Mouse (Mus musculus): ENCODE results near the gene Pagr1b. TPM values are rescaled to one million over a fixed set of nuclear protein-coding genes. Genes with fewer than 3 reads are reported as not detected.
A peak's percentile ranks its signal among the peaks of the same experiment; 100 is the strongest.

Pagr1b gene
- total and polyA plus RNA-seq, 3 experiments = 0.39 to 4.5 TPM; not detected in 1

DNA sequence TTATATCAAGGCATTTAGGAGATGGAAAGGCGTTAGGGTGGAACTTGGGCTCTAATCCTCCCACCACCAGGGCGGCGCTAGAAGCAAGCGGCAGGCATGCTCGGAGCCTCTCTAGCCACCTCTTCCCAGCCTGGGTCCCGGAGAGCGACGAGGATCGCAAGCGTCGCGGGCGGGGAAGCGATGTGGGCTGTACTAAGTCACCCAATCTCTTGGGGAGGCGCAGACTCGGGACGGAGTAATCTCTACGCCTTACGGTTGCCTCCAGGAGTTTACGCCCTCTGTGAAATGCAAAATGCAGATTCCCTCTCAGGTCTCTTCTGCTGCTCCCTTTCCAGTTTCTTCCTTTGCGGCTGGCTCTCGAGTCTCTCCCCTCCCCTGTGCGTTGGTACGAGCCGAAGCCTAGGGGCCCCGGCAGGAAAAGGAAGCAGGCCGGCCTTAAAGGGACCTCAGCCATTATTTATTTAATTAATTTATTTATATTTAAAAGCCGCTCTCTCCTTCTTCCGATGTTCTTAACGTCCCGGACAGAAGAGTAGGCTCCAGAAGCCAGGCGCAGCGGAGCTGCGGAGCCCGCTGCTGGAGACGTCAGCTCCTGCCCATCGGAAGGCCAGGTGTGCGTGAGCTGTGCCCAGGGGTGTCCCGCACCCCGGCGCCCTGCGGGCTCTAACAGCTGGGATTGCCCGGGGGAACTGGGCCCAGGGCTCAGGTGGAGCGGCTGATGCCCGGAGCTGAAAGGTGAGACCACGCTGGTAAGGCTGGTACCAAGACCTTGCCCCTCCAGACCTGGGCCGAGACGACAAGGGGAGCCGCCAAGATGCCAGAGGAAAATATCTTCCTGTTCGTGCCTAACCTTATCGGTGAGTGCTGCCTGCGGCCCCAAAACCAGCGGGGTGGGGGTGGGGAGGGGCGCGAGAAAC, 40.1 kb downstream of the Pagr1b start, which contains the start of gene Cdiptos (continued):
- no peak for TF ChIP-seq POLR2AphosphoS5 (IDR thresholded peaks at IDR 0.05; ENCODE audit: borderline replicate concordance, low read depth, low read length)
- TF ChIP-seq RAD21 (IDR thresholded peaks at IDR 0.05; ENCODE audit: low read depth, low read length) = no peak
- TF ChIP-seq MEF2A (IDR thresholded peaks at IDR 0.05; ENCODE audit: extremely low read depth, insufficient replicate concordance, low read depth, low read length, poor library complexity, severe bottlenecking) = no peak
- no peak for TF ChIP-seq MAFK (IDR thresholded peaks at IDR 0.05; ENCODE audit: borderline replicate concordance, low read depth, low read length)

DNA sequence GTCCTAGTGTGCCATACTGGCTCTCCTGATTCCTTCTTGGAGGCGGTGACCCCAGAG, 40.6 kb downstream of the Pagr1b start, which contains the start of gene Cdipt:
Gene Cdipt (plus strand): TSS at position 22 of the 57 bp plus-strand sequence.
- Histone ChIP-seq H3K4me3 (ENCODE audit: control insufficient read depth in 1 of 2, insufficient read depth in 1 of 2, low read depth in 2 of 2, low read length in 2 of 2) (peak within 1 kb of the TSS; percentile 75 to 95), H3K27ac (ENCODE audit: control insufficient read depth, low read depth, low read length) (peak within 1 kb of the TSS; percentile 93), H3K27me3 (ENCODE audit: control insufficient read depth in 1 of 2, insufficient read depth in 2 of 2, low read length in 2 of 2) (no peaks in the 10 kb centered on the region), H3K9me3 (replicated peaks; ENCODE audit: insufficient read depth, low read length) (no peaks in the 10 kb centered on the region), H3K4me1 (ENCODE audit: control insufficient read depth in 1 of 2, insufficient read depth in 2 of 2, low read length in 2 of 2) (peaks cover 0 to 11% of the 10 kb centered on the region in 2 experiments; a peak in 2 of 4 replicates), H3K9ac (ENCODE audit: control insufficient read depth, low read depth, low read length, poor library complexity, severe bottlenecking) (peak within 1 kb of the TSS; percentile 81), H3K79me2 (ENCODE audit: control insufficient read depth, insufficient read depth, low read length, poor library complexity) (peaks cover 12% of the 10 kb centered on the region), H3K36me3 (ENCODE audit: control insufficient read depth in 1 of 2, insufficient read depth in 2 of 2, low read length in 2 of 2) (peaks cover 0 to 6% of the 10 kb centered on the region in 2 experiments; a peak in 2 of 4 replicates)
- DNase-seq (ENCODE audit: low read depth, low spot score) = no peak
- no peak for TF ChIP-seq UBTF (IDR thresholded peaks at IDR 0.05; ENCODE audit: borderline replicate concordance, insufficient read depth, low read depth, low read length)
- no peak for TF ChIP-seq ELF1 (IDR thresholded peaks at IDR 0.05; ENCODE audit: low read depth, low read length)
- no peak for TF ChIP-seq TBP (IDR thresholded peaks at IDR 0.05; ENCODE audit: low read depth, low read length)
- TF ChIP-seq TCF12 (IDR thresholded peaks at IDR 0.05; ENCODE audit: low read depth, low read length) = no peak
- TF ChIP-seq CHD2 (IDR thresholded peaks at IDR 0.05; ENCODE audit: low read length) = no peak
- no peak for TF ChIP-seq NELFE (IDR thresholded peaks at IDR 0.05; ENCODE audit: low read depth, low read length)
- no peak for TF ChIP-seq CTCF (IDR thresholded peaks at IDR 0.05 in 2 of 3, conservative IDR thresholded peaks at IDR 0.05 in 1 of 3; ENCODE audit: control insufficient read depth in 1 of 3, insufficient read depth in 1 of 3, low read depth in 2 of 3, low read length in 3 of 3, poor library complexity in 1 of 3, severe bottlenecking in 1 of 3)
- no peak for TF ChIP-seq MXI1 (IDR thresholded peaks at IDR 0.05; ENCODE audit: low read depth, low read length)
- TF ChIP-seq MAZ (IDR thresholded peaks at IDR 0.05; ENCODE audit: low read depth, low read length) = no peak
- no peak for TF ChIP-seq SIN3A (IDR thresholded peaks at IDR 0.05; ENCODE audit: low read length)
- no peak for TF ChIP-seq NRF1 (IDR thresholded peaks at IDR 0.05; ENCODE audit: insufficient read depth, low read depth, low read length, poor library complexity, severe bottlenecking)
- no peak for TF ChIP-seq E2F4 (IDR thresholded peaks at IDR 0.05; ENCODE audit: borderline replicate concordance, low read depth, low read length)
- TF ChIP-seq MYB (IDR thresholded peaks at IDR 0.05; ENCODE audit: low read depth, low read length) = no peak
- TF ChIP-seq POLR2AphosphoS2 (IDR thresholded peaks at IDR 0.05; ENCODE audit: low read length) = no peak
